Mouse (Mus musculus): ENCODE results near the gene Nudt9. TPM values are rescaled to one million over a fixed set of nuclear protein-coding genes. Genes with fewer than 3 reads are reported as not detected.
A peak's percentile ranks its signal among the peaks of the same experiment; 100 is the strongest.

Nudt9 gene
- polyA plus RNA-seq, 1 experiment from 2014 or later: 48.4 TPM

GRCm38 (mm10) chr5:104007801-104008200 is 38.3 kb upstream of the Nudt9 start:
- H3K9me3 ChIP-seq (ENCODE audit: control insufficient read depth, low read length): no peaks in the 10 kb centered on the region
- no peak overlapping the region for H3K9ac ChIP-seq (ENCODE audit: low read length)
- H3K36me3 ChIP-seq (ENCODE audit: control insufficient read depth, insufficient read depth, low read length): peaks cover 54% of the 10 kb centered on the region
- H3K4me1 ChIP-seq (ENCODE audit: control insufficient read depth in 2 of 2, insufficient read depth in 2 of 2, low read length in 2 of 2): peaks cover 0 to 10% of the 10 kb centered on the region in 2 experiments; a peak in 1 of 4 replicates
- no peak overlapping the region for H3K4me3 ChIP-seq (ENCODE audit: control insufficient read depth in 1 of 2, insufficient read depth in 1 of 2, low read depth in 1 of 2, low read length in 2 of 2)
- WGBS: 70% methylated on average over 5 of the region's 5 CpGs
- no peak overlapping the region for H3K4me2 ChIP-seq (ENCODE audit: low read length)
- no peaks in the 10 kb centered on the region for H3K27me3 ChIP-seq (ENCODE audit: control insufficient read depth, insufficient read depth, low read length)
- ATAC-seq (ENCODE audit: insufficient number of reproducible peaks, insufficient read depth, low FRiP score, low read depth): no peak
- H3K27ac ChIP-seq (replicated peaks in 1 of 2; ENCODE audit: control insufficient read depth in 1 of 2, insufficient read depth in 1 of 2, low read depth in 2 of 2, low read length in 2 of 2): no peak overlapping the region

GRCm38 (mm10) chr5:104009421-104009820 is 36.7 kb upstream of the Nudt9 start:
- H3K9ac ChIP-seq (ENCODE audit: low read length): no peak overlapping the region

GRCm38 (mm10) chr5:104010261-104010660 is 35.8 kb upstream of the Nudt9 start:
- ATAC-seq (ENCODE audit: insufficient number of reproducible peaks, insufficient read depth, low FRiP score, low read depth): no peak
- WGBS: 88% methylated on average over 7 of the region's 7 CpGs

More at GRCm38 (mm10) chr5:104009421-104009820, 36.7 kb upstream of the Nudt9 start:
- WGBS: 92% methylated on average over 3 of the region's 3 CpGs
- peaks cover 0 to 10% of the 10 kb centered on the region in 2 experiments; a peak in 1 of 4 replicates for H3K4me1 ChIP-seq (ENCODE audit: control insufficient read depth in 2 of 2, insufficient read depth in 2 of 2, low read length in 2 of 2)
- ATAC-seq (ENCODE audit: insufficient number of reproducible peaks, insufficient read depth, low FRiP score, low read depth): no peak
- H3K4me3 ChIP-seq (ENCODE audit: control insufficient read depth in 1 of 2, insufficient read depth in 1 of 2, low read depth in 1 of 2, low read length in 2 of 2): no peak overlapping the region
- no peak overlapping the region for H3K27ac ChIP-seq (replicated peaks in 1 of 2; ENCODE audit: control insufficient read depth in 1 of 2, insufficient read depth in 1 of 2, low read depth in 2 of 2, low read length in 2 of 2)
- H3K36me3 ChIP-seq (ENCODE audit: control insufficient read depth, insufficient read depth, low read length): peaks cover 45% of the 10 kb centered on the region
- H3K27me3 ChIP-seq (ENCODE audit: control insufficient read depth, insufficient read depth, low read length): no peaks in the 10 kb centered on the region
- H3K9me3 ChIP-seq (ENCODE audit: control insufficient read depth, low read length): no peaks in the 10 kb centered on the region
- H3K4me2 ChIP-seq (ENCODE audit: low read length): no peak overlapping the region

GRCm38 (mm10) chr5:104011419-104011818 is 34.7 kb upstream of the Nudt9 start:
- peaks cover 0 to 10% of the 10 kb centered on the region in 2 experiments; a peak in 1 of 4 replicates for H3K4me1 ChIP-seq (ENCODE audit: control insufficient read depth in 2 of 2, insufficient read depth in 2 of 2, low read length in 2 of 2)
- H3K36me3 ChIP-seq (ENCODE audit: control insufficient read depth, insufficient read depth, low read length): peaks cover 36% of the 10 kb centered on the region
- no peak overlapping the region for H3K4me2 ChIP-seq (ENCODE audit: low read length)
- peak overlapping the region; percentile 8 to 24; a peak in 2 of 4 replicates for H3K27ac ChIP-seq (replicated peaks in 1 of 2; ENCODE audit: control insufficient read depth in 1 of 2, insufficient read depth in 1 of 2, low read depth in 2 of 2, low read length in 2 of 2)
- no peaks in the 10 kb centered on the region for H3K27me3 ChIP-seq (ENCODE audit: control insufficient read depth, insufficient read depth, low read length)
- ATAC-seq (ENCODE audit: insufficient number of reproducible peaks, insufficient read depth, low FRiP score, low read depth): no peak
- H3K4me3 ChIP-seq (ENCODE audit: control insufficient read depth in 1 of 2, insufficient read depth in 1 of 2, low read depth in 1 of 2, low read length in 2 of 2): no peak overlapping the region
- H3K9me3 ChIP-seq (ENCODE audit: control insufficient read depth, low read length): no peaks in the 10 kb centered on the region
- H3K9ac ChIP-seq (ENCODE audit: low read length): no peak overlapping the region

More at GRCm38 (mm10) chr5:104010261-104010660, 35.8 kb upstream of the Nudt9 start:
- Histone ChIP-seq H3K4me1 (ENCODE audit: control insufficient read depth in 2 of 2, insufficient read depth in 2 of 2, low read length in 2 of 2) (peaks cover 0 to 10% of the 10 kb centered on the region in 2 experiments; a peak in 1 of 4 replicates), H3K9ac (ENCODE audit: low read length) (no peak overlapping the region), H3K4me2 (ENCODE audit: low read length) (no peak overlapping the region), H3K4me3 (ENCODE audit: control insufficient read depth in 1 of 2, insufficient read depth in 1 of 2, low read depth in 1 of 2, low read length in 2 of 2) (no peak overlapping the region), H3K27me3 (ENCODE audit: control insufficient read depth, insufficient read depth, low read length) (no peaks in the 10 kb centered on the region), H3K36me3 (ENCODE audit: control insufficient read depth, insufficient read depth, low read length) (peaks cover 37% of the 10 kb centered on the region), H3K27ac (replicated peaks in 1 of 2; ENCODE audit: control insufficient read depth in 1 of 2, insufficient read depth in 1 of 2, low read depth in 2 of 2, low read length in 2 of 2) (no peak overlapping the region), H3K9me3 (ENCODE audit: control insufficient read depth, low read length) (no peaks in the 10 kb centered on the region)

DNA sequence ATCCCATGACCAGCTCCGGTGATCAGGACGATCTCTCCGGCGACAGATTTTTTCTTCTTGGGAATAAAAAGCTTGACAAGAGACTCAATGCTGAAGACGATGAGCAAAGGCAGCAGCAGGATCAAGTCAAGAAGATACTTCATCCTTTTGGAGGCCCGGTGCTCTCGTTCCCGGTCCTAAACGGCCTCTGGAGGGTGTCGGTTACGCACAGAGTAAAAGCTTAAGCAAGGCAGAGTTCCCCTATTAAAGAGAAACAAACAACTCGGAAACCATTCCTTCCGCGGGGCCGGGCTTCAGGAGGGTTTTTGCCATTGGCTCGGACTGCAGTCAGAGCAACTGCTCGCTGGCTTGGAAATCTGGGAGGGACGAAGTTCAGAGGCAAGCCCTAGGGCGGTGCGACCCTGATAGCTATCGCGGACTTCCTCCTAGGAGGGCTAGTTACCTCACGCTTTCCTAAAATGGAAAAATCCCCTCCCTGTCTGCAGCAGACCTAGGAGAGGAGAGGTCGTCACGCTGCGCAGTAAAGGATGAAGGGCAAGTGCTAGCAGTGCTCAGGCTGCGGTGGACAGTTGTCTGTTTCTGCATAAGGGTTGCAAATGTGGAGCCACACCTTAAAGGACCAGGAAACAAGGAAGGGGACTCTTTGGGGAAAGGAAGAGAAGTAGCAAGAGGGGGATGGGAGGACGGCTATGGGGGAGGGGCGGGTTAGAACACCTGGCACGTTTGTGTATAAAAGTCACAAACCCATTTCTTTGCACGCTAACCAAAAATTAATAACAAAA is 24.3 kb upstream of the Nudt9 start, which contains the start of gene Hsd17b11:
Hsd17b11 (minus strand) TSS at position 323 of the 782 bp plus-strand sequence.
- Histone ChIP-seq H3K4me2 (ENCODE audit: low read length) (peak within 1 kb of the TSS; percentile 71), H3K36me3 (ENCODE audit: control insufficient read depth, insufficient read depth, low read length) (peaks cover 15% of the 10 kb centered on the region), H3K9me3 (ENCODE audit: control insufficient read depth, low read length) (no peaks in the 10 kb centered on the region), H3K27ac (replicated peaks in 1 of 2; ENCODE audit: control insufficient read depth in 1 of 2, insufficient read depth in 1 of 2, low read depth in 2 of 2, low read length in 2 of 2) (peak within 1 kb of the TSS; percentile 83 to 98), H3K4me3 (ENCODE audit: control insufficient read depth in 1 of 2, insufficient read depth in 1 of 2, low read depth in 1 of 2, low read length in 2 of 2) (peak within 1 kb of the TSS; percentile 61 to 86), H3K4me1 (ENCODE audit: control insufficient read depth in 2 of 2, insufficient read depth in 2 of 2, low read length in 2 of 2) (peaks cover 16 to 31% of the 10 kb centered on the region in 2 experiments), H3K9ac (ENCODE audit: low read length) (peak within 1 kb of the TSS; percentile 83), H3K27me3 (ENCODE audit: control insufficient read depth, insufficient read depth, low read length) (no peaks in the 10 kb centered on the region)
- 1% methylated on average over 31 of the region's 31 CpGs for WGBS
- ATAC-seq (ENCODE audit: insufficient number of reproducible peaks, insufficient read depth, low FRiP score, low read depth): peak; percentile 94

DNA sequence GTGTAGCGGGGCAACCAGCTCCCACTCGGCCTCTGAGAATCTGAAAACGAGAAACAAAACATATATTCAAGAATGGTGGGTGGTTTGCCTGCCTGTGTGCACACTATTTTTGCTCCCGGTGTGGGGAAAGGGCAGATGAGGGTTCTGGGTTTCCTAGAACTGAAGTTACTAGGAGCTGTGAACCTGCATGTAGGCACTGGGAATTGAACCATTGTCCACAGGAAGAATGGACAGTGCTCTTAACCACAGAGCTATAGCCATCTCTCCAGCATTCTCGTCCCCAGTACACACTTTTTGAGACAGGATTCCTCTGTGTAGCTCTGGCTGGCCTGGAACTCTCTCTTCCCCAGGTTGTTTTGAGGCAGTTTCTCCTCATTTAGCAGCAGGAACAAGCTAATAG is 23.5 kb upstream of the Nudt9 start:
- no peaks in the 10 kb centered on the region for H3K9me3 ChIP-seq (ENCODE audit: control insufficient read depth, low read length)
- peaks cover 16 to 31% of the 10 kb centered on the region in 2 experiments for H3K4me1 ChIP-seq (ENCODE audit: control insufficient read depth in 2 of 2, insufficient read depth in 2 of 2, low read length in 2 of 2)
- peak overlapping the region; percentile 71 for H3K4me2 ChIP-seq (ENCODE audit: low read length)
- no peak for ATAC-seq (ENCODE audit: insufficient number of reproducible peaks, insufficient read depth, low FRiP score, low read depth)
- peaks cover 7% of the 10 kb centered on the region for H3K36me3 ChIP-seq (ENCODE audit: control insufficient read depth, insufficient read depth, low read length)
- H3K4me3 ChIP-seq (ENCODE audit: control insufficient read depth in 1 of 2, insufficient read depth in 1 of 2, low read depth in 1 of 2, low read length in 2 of 2): peak overlapping the region; percentile 61 to 86; a peak in 3 of 4 replicates
- peak overlapping the region; percentile 12 to 83; a peak in 3 of 4 replicates for H3K27ac ChIP-seq (replicated peaks in 1 of 2; ENCODE audit: control insufficient read depth in 1 of 2, insufficient read depth in 1 of 2, low read depth in 2 of 2, low read length in 2 of 2)
- peak overlapping the region; percentile 83 for H3K9ac ChIP-seq (ENCODE audit: low read length)
- no peaks in the 10 kb centered on the region for H3K27me3 ChIP-seq (ENCODE audit: control insufficient read depth, insufficient read depth, low read length)
- WGBS: 44% methylated on average over 5 of the region's 5 CpGs

GRCm38 (mm10) chr5:104023289-104024020 is 22.7 kb upstream of the Nudt9 start:
- no peak overlapping the region for H3K4me2 ChIP-seq (ENCODE audit: low read length)
- no peaks in the 10 kb centered on the region for H3K9me3 ChIP-seq (ENCODE audit: control insufficient read depth, low read length)
- H3K27ac ChIP-seq (replicated peaks in 1 of 2; ENCODE audit: control insufficient read depth in 1 of 2, insufficient read depth in 1 of 2, low read depth in 2 of 2, low read length in 2 of 2): no peak overlapping the region
- no peaks in the 10 kb centered on the region for H3K36me3 ChIP-seq (ENCODE audit: control insufficient read depth, insufficient read depth, low read length)
- H3K4me1 ChIP-seq (ENCODE audit: control insufficient read depth in 2 of 2, insufficient read depth in 2 of 2, low read length in 2 of 2): peaks cover 16 to 31% of the 10 kb centered on the region in 2 experiments
- WGBS: 77% methylated on average over 8 of the region's 8 CpGs
- ATAC-seq (ENCODE audit: insufficient number of reproducible peaks, insufficient read depth, low FRiP score, low read depth): no peak
- no peaks in the 10 kb centered on the region for H3K27me3 ChIP-seq (ENCODE audit: control insufficient read depth, insufficient read depth, low read length)
- H3K9ac ChIP-seq (ENCODE audit: low read length): no peak overlapping the region
- no peak overlapping the region for H3K4me3 ChIP-seq (ENCODE audit: control insufficient read depth in 1 of 2, insufficient read depth in 1 of 2, low read depth in 1 of 2, low read length in 2 of 2)
